Mouse (Mus musculus) skeletal muscle tissue, postnatal 0 days (tissue): ENCODE data around the gene Efcab10. TPM values are rescaled to one million over a fixed set of nuclear protein-coding genes. Genes with fewer than 3 reads are reported as not detected.

Source experiments
- polyA plus RNA-seq: library from polyadenylated mRNA; unstranded; fragments of >200 nt; fragmentation: Nextera tagmentation; extraction: Ambion mirVana; gene quantifications from 2 replicates; pipeline ENCODE4 v1.2.1, GENCODE M21; 2015

Efcab10 gene
- not detected in 2 replicates for polyA plus RNA-seq

DNA sequence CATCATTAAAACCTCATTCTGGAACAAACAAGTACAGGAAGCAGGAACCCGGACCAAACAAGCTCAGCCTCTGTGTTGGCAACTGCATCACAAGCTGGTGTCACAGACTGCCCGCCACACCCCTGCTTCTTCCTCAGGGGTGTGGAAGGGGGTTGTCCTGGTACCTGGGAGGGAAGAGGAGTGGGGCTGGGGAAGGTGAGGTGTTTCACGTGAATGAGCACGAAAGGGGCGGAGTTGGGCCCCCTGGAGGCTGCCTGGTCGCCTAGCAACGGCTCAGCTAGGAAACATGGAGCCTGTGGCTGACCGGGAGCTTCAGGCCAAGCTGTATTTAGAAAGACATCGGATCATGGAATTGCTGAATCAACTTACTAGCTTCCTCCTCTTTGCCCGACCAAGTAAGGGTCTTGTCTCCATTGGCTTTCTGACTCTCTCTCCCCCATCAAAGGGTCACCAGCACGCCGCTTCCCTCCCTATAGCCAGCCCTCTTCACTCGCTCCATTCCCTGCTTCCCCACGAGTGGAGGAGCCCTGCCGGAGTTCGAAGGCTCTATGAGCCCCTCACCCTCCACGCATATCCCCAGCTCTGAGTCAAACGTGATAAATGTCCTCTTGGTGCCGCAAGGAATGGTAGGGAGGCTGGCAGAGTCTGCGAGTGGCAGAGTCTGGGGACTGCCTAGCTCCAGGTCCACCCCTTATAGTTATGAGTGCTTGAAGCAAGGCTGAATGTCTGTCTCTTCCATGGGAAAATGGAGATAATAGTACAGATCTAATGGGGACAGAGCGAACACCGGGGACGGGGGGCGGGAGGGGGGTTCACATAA, at the start of gene Efcab10:
Efcab10 (plus strand) TSS at position 51 of the 820 bp plus-strand sequence.

DNA sequence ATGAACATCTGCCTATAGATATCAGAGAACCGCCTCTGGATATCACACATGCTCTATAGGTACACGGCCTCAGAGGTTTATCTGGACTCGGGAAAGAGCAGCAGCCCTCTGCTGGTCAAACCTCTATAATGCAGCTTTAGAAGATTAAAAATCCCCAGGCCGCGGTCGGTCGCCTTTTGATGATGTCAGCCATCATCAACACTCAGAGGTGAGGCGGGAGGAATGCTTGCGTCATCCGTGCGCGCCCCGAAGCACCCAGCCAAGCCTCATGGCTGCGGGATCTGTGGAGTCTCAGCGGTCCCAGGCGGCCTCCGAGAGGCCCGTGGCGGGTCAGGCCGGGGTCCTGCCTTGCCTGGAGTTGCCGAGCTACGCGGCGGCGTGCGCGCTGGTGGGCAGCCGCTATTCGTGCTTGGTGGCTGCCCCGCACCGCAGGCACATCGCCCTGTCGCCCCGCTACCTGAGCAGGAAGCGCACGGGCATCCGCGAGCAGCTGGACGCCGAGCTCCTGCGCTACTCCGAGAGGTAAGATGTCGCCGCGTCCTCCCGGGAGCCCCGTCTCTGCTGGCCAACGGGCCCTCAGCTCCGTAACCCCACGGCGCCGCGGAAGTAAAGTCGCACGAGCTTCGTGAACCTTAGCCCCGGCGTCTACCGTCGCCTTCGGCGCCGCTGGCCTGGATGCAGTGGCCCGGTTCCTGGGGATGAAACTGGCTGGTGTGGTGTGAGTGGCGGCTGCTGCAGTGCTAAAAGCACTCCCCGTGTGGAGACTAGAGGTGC, 34.9 kb downstream of the Efcab10 start, which contains the start of gene Twistnb:
Twistnb (plus strand) TSS at position 249 of the 774 bp plus-strand sequence.

Other genes starting within 250 kb of the Efcab10 start
- gene Atxn7l1, start 247.2 kb upstream of the Efcab10 start, polyA plus RNA-seq: 8.4 and 9.6 TPM in 2 replicates
- gene Twistnb, start 34.8 kb downstream of the Efcab10 start, polyA plus RNA-seq: 35.5 and 38.6 TPM in 2 replicates